Mouse (Mus musculus) liver, embryonic 11.5 days (tissue): Measurements from ENCODE around the gene Zfp975. TPM values are rescaled to one million over a fixed set of nuclear protein-coding genes. Genes with fewer than 3 reads are reported as not detected.
A peak's percentile ranks its signal among the peaks of the same experiment; 100 is the strongest.
"Not testable (repeated sequence)": the region's sequence is repeated elsewhere in the genome, so short reads cannot be mapped to it uniquely, and the experiment has no call there.

Experiments
- ATAC-seq: fragments of 200-750 bp; cut with Nextera tagmentation; replicated peaks from 2 replicates; pipeline ENCODE4 v1.8.0; 2017; ENCODE audit warnings: moderate number of reproducible peaks, mild to moderate bottlenecking, moderate TSS enrichment, moderate library complexity; ENCODE audit not compliant: low FRiP score
- DNase-seq: peaks from one replicate; pipeline ENCODE4 v3.0.0-alpha.2; 2017; ENCODE audit warnings: low spot score
- H3K27ac ChIP-seq: fragments of 300-500 bp; sonication (generic); 2 replicates; pipeline ENCODE4 v1.5.1; 2014; ENCODE audit warnings: mild to moderate bottlenecking, low read depth, low read length, control low read depth
- H3K27me3 ChIP-seq: fragments of 300-500 bp; sonication (generic); replicated peaks from 2 replicates; pipeline ENCODE4 v1.6.1; 2014; ENCODE audit warnings: low read length, mixed read lengths; ENCODE audit not compliant: control insufficient read depth, insufficient read depth
- H3K36me3 ChIP-seq: fragments of 300-500 bp; sonication (generic); 2 replicates; pipeline ENCODE4 v1.6.1; 2014; ENCODE audit warnings: mild to moderate bottlenecking, low read length, moderate library complexity, mixed read lengths; ENCODE audit not compliant: control insufficient read depth, insufficient read depth
- H3K4me1 ChIP-seq: fragments of 300-500 bp; sonication (generic); replicated peaks from 2 replicates; pipeline ENCODE4 v1.6.1; 2014; ENCODE audit warnings: low read length, mixed read lengths; ENCODE audit not compliant: control insufficient read depth, insufficient read depth
- H3K4me2 ChIP-seq: fragments of 300-500 bp; sonication (generic); 2 replicates; pipeline ENCODE4 v1.6.1; 2014; ENCODE audit warnings: mild to moderate bottlenecking, control low read depth, moderate library complexity
- H3K4me3 ChIP-seq: fragments of 300-500 bp; sonication (generic); 2 replicates; pipeline ENCODE4 v1.5.1; 2014; ENCODE audit warnings: low read depth, low read length, control low read depth
- H3K9ac ChIP-seq: fragments of 300-500 bp; sonication (generic); 2 replicates; pipeline ENCODE4 v1.6.1; 2014; ENCODE audit warnings: low read depth, low read length, control low read depth
- H3K9me3 ChIP-seq: fragments of 300-500 bp; sonication (generic); 2 replicates; pipeline ENCODE4 v1.6.1; 2016; ENCODE audit warnings: low read length, inconsistent platforms, mixed read lengths; ENCODE audit not compliant: control insufficient read depth
- WGBS: fragments of 180-500 bp; shearing (Covaris S2); extraction: QIAGEN DNeasy Blood & Tissue Kit; methylation state at CpG from one replicate; pipeline ENCODE4 v1.1.7; 2014; 5-methylcytosine and 5-hydroxymethylcytosine counted together
- polyA plus RNA-seq: library from polyadenylated mRNA; unstranded; fragments of >200 nt; fragmentation: Nextera tagmentation; extraction: Ambion mirVana; gene quantifications from 2 replicates; pipeline ENCODE4 v1.2.1, GENCODE M21; 2014

The Zfp975 gene
- polyA plus RNA-seq, 1 experiment from 2014 or later = 8.1 TPM

GRCm38 (mm10) chr7:42643120-42643620 is 49.4 kb downstream of the Zfp975 start:
- not testable (repeated sequence) for H3K36me3 ChIP-seq, H3K9me3 ChIP-seq, H3K9ac ChIP-seq, H3K4me1 ChIP-seq, H3K27ac ChIP-seq, ATAC-seq, DNase-seq, H3K27me3 ChIP-seq
- 24% methylated on average over 3 of the region's 3 CpGs for WGBS
- peak overlapping the region; percentile 52 for H3K4me3 ChIP-seq
- H3K4me2 ChIP-seq = peak overlapping the region; percentile 60

GRCm38 (mm10) chr7:42642152-42643115 is 50.1 kb downstream of the Zfp975 start, which contains the start of gene Zfp976:
Gene Zfp976 (minus strand): TSS chr7:42642588.
- WGBS = 2% methylated on average over 25 of the region's 25 CpGs
- not testable (repeated sequence) for H3K36me3 ChIP-seq, H3K9me3 ChIP-seq, H3K27ac ChIP-seq, H3K4me1 ChIP-seq, H3K27me3 ChIP-seq
- ATAC-seq (peak; percentile 100), DNase-seq (peak; percentile 69)
- Histone ChIP-seq H3K9ac (peak within 1 kb of the TSS; percentile 58; the same call in 1 of the 2 replicates), H3K4me3 (peak within 1 kb of the TSS; percentile 52), H3K4me2 (peak within 1 kb of the TSS; percentile 60)

- not testable (repeated sequence) for H3K27ac ChIP-seq, H3K4me1 ChIP-seq, H3K9ac ChIP-seq, H3K4me2 ChIP-seq, DNase-seq, H3K27me3 ChIP-seq, H3K9me3 ChIP-seq, H3K4me3 ChIP-seq, H3K36me3 ChIP-seq, ATAC-seq
These were observed 61.5 kb downstream of the Zfp975 start for GRCm38 (mm10) chr7:42631031-42631430.

Other genes with a start within 250 kb of the Zfp975 start
- gene 4933421I07Rik, start 244.6 kb downstream of the Zfp975 start, polyA plus RNA-seq = not detected in 2 replicates
- 12.3 and 14.1 TPM in 2 replicates for gene Zfp141, start 187.0 kb downstream of the Zfp975 start, polyA plus RNA-seq
- gene Gm21028, start 114.2 kb downstream of the Zfp975 start, polyA plus RNA-seq = not detected in 2 replicates
- gene Zfp977, start 100.2 kb downstream of the Zfp975 start, polyA plus RNA-seq = 0.79 and 1.2 TPM in 2 replicates
- gene Zfp976, start 50.2 kb downstream of the Zfp975 start, polyA plus RNA-seq = 1.6 and 2.8 TPM in 2 replicates
- 0.16 TPM in 1 of 2 replicates, not detected in the other for gene Gm17067, start 34.3 kb upstream of the Zfp975 start, polyA plus RNA-seq
- gene Vmn2r62, start 100.8 kb upstream of the Zfp975 start, polyA plus RNA-seq = not detected in 2 replicates
- not detected in 2 replicates for gene Gm2381, start 174.5 kb upstream of the Zfp975 start, polyA plus RNA-seq
- not detected in 2 replicates for gene Vmn2r63, start 241.1 kb upstream of the Zfp975 start, polyA plus RNA-seq